Mouse (Mus musculus) heart, postnatal 14 days (tissue): ENCODE results near the gene Jph2. TPM values are rescaled to one million over a fixed set of nuclear protein-coding genes. Genes with fewer than 3 reads are reported as not detected.
"Not testable (repeated sequence)": the region's sequence is repeated elsewhere in the genome, so short reads cannot be mapped to it uniquely, and the experiment has no call there.

Source experiments
- DNase-seq, 2 experiments: peaks; one replicate each; pipeline ENCODE4 v3.0.0; 2021 to 2022
- intact Hi-C: fragments of 180-260 bp; cut with DNase I; formaldehyde crosslinking; loops from one replicate; pipeline ENCODE4 v1.15.1; 2025
- total RNA-seq, 2 experiments: library from RNA; stranded (reverse); gene quantifications; 2 replicates each; pipeline ENCODE4 v1.2.3; 2021

The Jph2 gene
- total RNA-seq, 2 experiments from 2014 or later = 401 to 402 TPM

GRCm38 (mm10) chr2:163412846-163413590 lies 15.2 kb upstream of the Jph2 start:
- DNase-seq = no peak

GRCm38 (mm10) chr2:163412419-163412818 lies 14.6 kb upstream of the Jph2 start:
- DNase-seq = no peak
- intact Hi-C loops = no loop called here

More at GRCm38 (mm10) chr2:163412846-163413590, 15.2 kb upstream of the Jph2 start:
- intact Hi-C loops = no loop called here

- intact Hi-C loops = no loop called here
- no peak for DNase-seq
Observed at GRCm38 (mm10) chr2:163411840-163412239, 14.0 kb upstream of the Jph2 start.

- intact Hi-C loops, DNase-seq: not testable (repeated sequence)
Observed at GRCm38 (mm10) chr2:163411344-163411743, 13.6 kb upstream of the Jph2 start.

- intact Hi-C loops = no loop called here
- DNase-seq = no peak
Observed at GRCm38 (mm10) chr2:163410211-163410610, 12.4 kb upstream of the Jph2 start.

GRCm38 (mm10) chr2:163404037-163404815 lies 6.4 kb upstream of the Jph2 start:
- DNase-seq = no peak
- intact Hi-C loops = loop anchor here (5.0 kb wide), 3 partner anchors 117 to 482 kb away; no protein-coding TSS in a partner anchor

- intact Hi-C loops = loop anchor here (1.0 to 5.0 kb wide), 5 partner anchors 61 to 479 kb away; no protein-coding TSS in a partner anchor
- DNase-seq = peak; percentile 77 to 87
Observed at GRCm38 (mm10) chr2:163401221-163401620, 3.4 kb upstream of the Jph2 start.

- intact Hi-C loops = loop anchor here (5.0 kb wide), 1 partner anchor 37 kb away; no protein-coding TSS in a partner anchor
- peak in 1 of 2 experiments; percentile 44 for DNase-seq
Observed at GRCm38 (mm10) chr2:163399222-163399621, 1.4 kb upstream of the Jph2 start.

GRCm38 (mm10) chr2:163398770-163399169 lies 977 bp upstream of the Jph2 start:
- DNase-seq = no peak
- intact Hi-C loops = loop anchor here (5.0 kb wide), 1 partner anchor 36 kb away; no protein-coding TSS in a partner anchor

- intact Hi-C loops = loop anchor here (5.0 kb wide), 1 partner anchor 35 kb away; no protein-coding TSS in a partner anchor
- no peak for DNase-seq
Observed at GRCm38 (mm10) chr2:163397071-163397470, 722 bp downstream of the Jph2 start.

GRCm38 (mm10) chr2:163394977-163395376 lies 2.8 kb downstream of the Jph2 start:
- intact Hi-C loops = loop anchor here (5.0 kb wide), 1 partner anchor 33 kb away; no protein-coding TSS in a partner anchor
- DNase-seq = peak in 1 of 2 experiments; percentile 21

GRCm38 (mm10) chr2:163393976-163394375 lies 3.8 kb downstream of the Jph2 start:
- intact Hi-C loops = no loop called here
- peak in 1 of 2 experiments; percentile 26 for DNase-seq

GRCm38 (mm10) chr2:163393241-163393640 lies 4.6 kb downstream of the Jph2 start:
- intact Hi-C loops = no loop called here
- no peak for DNase-seq

GRCm38 (mm10) chr2:163392436-163392835 lies 5.4 kb downstream of the Jph2 start:
- intact Hi-C loops = no loop called here
- DNase-seq = peak; percentile 74 to 83

- DNase-seq = peak; percentile 46 to 59
- intact Hi-C loops = no loop called here
Observed at GRCm38 (mm10) chr2:163386423-163387190, 11.2 kb downstream of the Jph2 start.

GRCm38 (mm10) chr2:163385126-163385525 lies 12.7 kb downstream of the Jph2 start:
- intact Hi-C loops = no loop called here
- DNase-seq = peak in 1 of 2 experiments; percentile 37

- DNase-seq = no peak
- intact Hi-C loops = no loop called here
Observed at GRCm38 (mm10) chr2:163381246-163381645, 16.5 kb downstream of the Jph2 start.

- no peak for DNase-seq
- intact Hi-C loops = no loop called here
Observed at GRCm38 (mm10) chr2:163379366-163379765, 18.4 kb downstream of the Jph2 start.

GRCm38 (mm10) chr2:163376082-163376481 lies 21.7 kb downstream of the Jph2 start:
- intact Hi-C loops = loop anchor here (2.0 kb wide), 1 partner anchor 15 kb away; no protein-coding TSS in a partner anchor
- no peak for DNase-seq

- intact Hi-C loops = no loop called here
- no peak for DNase-seq
Observed at GRCm38 (mm10) chr2:163375468-163375867, 22.3 kb downstream of the Jph2 start.
